Mouse (Mus musculus) spleen, adult 2 months (tissue): ENCODE results near the gene Fam50b.

Source experiments
- CTCF ChIP-seq: fragments of 200-500 bp; IDR thresholded peaks from 2 replicates; pipeline ENCODE4 v1.5.1; 2011; ENCODE audit warnings: mild to moderate bottlenecking, inconsistent platforms; ENCODE audit not compliant: insufficient read depth, insufficient read length, insufficient replicate concordance; ENCODE audit errors: extremely low read depth
- POLR2A ChIP-seq: fragments of 200-500 bp; IDR thresholded peaks from 2 replicates; pipeline ENCODE4 v1.6.1; 2011; ENCODE audit warnings: low read depth, low read length, inconsistent platforms

DNA sequence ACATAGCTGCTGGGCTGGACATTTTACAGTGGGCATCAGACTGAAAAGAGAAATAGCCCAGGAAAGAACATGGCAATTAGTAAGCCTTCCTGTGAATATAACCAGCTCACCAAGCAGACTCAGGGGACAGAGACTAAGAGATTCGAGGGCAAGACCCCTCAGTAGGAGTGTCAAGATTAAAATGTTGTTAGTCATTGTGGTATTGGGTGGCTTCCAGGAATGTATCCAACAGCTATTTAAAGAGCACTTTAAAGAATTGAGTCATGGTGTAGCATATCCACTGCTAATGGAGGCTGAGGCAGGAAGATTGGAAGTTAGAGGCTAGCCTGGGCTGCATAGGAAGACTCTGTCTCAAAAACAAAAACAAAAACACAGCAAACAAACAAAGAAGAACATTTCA is 870 bp upstream of the Fam50b start:
- TF ChIP-seq CTCF (no peak), POLR2A (no peak)
